Mouse (Mus musculus) limb, embryonic 10.5 days (tissue): ENCODE data around the gene Plac9a. TPM values are rescaled to one million over a fixed set of nuclear protein-coding genes. Genes with fewer than 3 reads are reported as not detected.

Experiments used
- DNase-seq: peaks from one replicate; pipeline ENCODE4 v3.0.0-alpha.2; 2017; ENCODE audit warnings: low spot score
- H3K27ac ChIP-seq: fragments of 300-500 bp; sonication (generic); 2 replicates; pipeline ENCODE4 v1.5.1; 2016; ENCODE audit warnings: mild to moderate bottlenecking
- H3K27me3 ChIP-seq: fragments of 300-500 bp; sonication (generic); 2 replicates; pipeline ENCODE4 v1.6.1; 2016; ENCODE audit warnings: low read depth, mild to moderate bottlenecking; ENCODE audit not compliant: poor library complexity, severe bottlenecking
- H3K36me3 ChIP-seq: fragments of 300-500 bp; sonication (generic); 2 replicates; pipeline ENCODE4 v1.6.1; 2016; ENCODE audit warnings: mild to moderate bottlenecking, moderate library complexity
- H3K4me1 ChIP-seq: fragments of 300-500 bp; sonication (generic); 2 replicates; pipeline ENCODE4 v1.6.1; 2016
- H3K4me3 ChIP-seq: fragments of 300-500 bp; sonication (generic); 2 replicates; pipeline ENCODE4 v1.5.1; 2016; ENCODE audit warnings: mild to moderate bottlenecking, moderate library complexity
- H3K9me3 ChIP-seq: fragments of 300-500 bp; sonication (generic); replicated peaks from 2 replicates; pipeline ENCODE4 v1.6.1; 2016; ENCODE audit warnings: mild to moderate bottlenecking
- WGBS: fragments of 180-500 bp; shearing (Covaris S2); methylation state at CpG from one replicate; pipeline ENCODE4 v1.1.7; 2016; 5-methylcytosine and 5-hydroxymethylcytosine counted together
- polyA plus RNA-seq: library from polyadenylated mRNA; unstranded; fragments of >200 nt; fragmentation: Nextera tagmentation; extraction: Ambion mirVana; gene quantifications from 2 replicates; pipeline ENCODE4 v1.2.1, GENCODE M21; 2016

Gene Plac9a
- polyA plus RNA-seq, 1 experiment from 2014 or later: not detected

- Histone ChIP-seq H3K9me3 (no peaks in the 10 kb centered on the region), H3K27me3 (peaks cover 60% of the 10 kb centered on the region), H3K4me1 (peaks cover 18% of the 10 kb centered on the region), H3K27ac (peak within 1 kb of the TSS; percentile 58), H3K4me3 (peak within 1 kb of the TSS; percentile 69), H3K36me3 (no peaks in the 10 kb centered on the region)
- peak; percentile 84 for DNase-seq
- under 1% methylated on average over 54 of the region's 54 CpGs for WGBS
Measured at GRCm38 (mm10) chr14:25841991-25842687, 60.8 kb downstream of the Plac9a start, which contains the start of gene Anxa11. Gene Anxa11 (plus strand): TSS chr14:25842156.

GRCm38 (mm10) chr14:25841579-25841978, 61.3 kb downstream of the Plac9a start:
- no peak for DNase-seq
- Histone ChIP-seq H3K9me3 (no peaks in the 10 kb centered on the region), H3K27ac (no peak overlapping the region), H3K4me1 (peaks cover 15% of the 10 kb centered on the region), H3K36me3 (no peaks in the 10 kb centered on the region), H3K4me3 (peak overlapping the region; percentile 69), H3K27me3 (peaks cover 60% of the 10 kb centered on the region)
- WGBS: 4% methylated on average over 4 of the region's 4 CpGs

GRCm38 (mm10) chr14:25840961-25841360, 61.9 kb downstream of the Plac9a start:
- Histone ChIP-seq H3K27ac (no peak overlapping the region), H3K4me1 (peaks cover 15% of the 10 kb centered on the region), H3K9me3 (no peaks in the 10 kb centered on the region), H3K36me3 (no peaks in the 10 kb centered on the region), H3K4me3 (no peak overlapping the region), H3K27me3 (peaks cover 55% of the 10 kb centered on the region)
- no peak for DNase-seq
- 9% methylated on average over 7 of the region's 7 CpGs for WGBS

GRCm38 (mm10) chr14:25839791-25840190, 63.1 kb downstream of the Plac9a start:
- WGBS: 75% methylated on average over 7 of the region's 7 CpGs
- Histone ChIP-seq H3K36me3 (no peaks in the 10 kb centered on the region), H3K27ac (no peak overlapping the region), H3K27me3 (peaks cover 44% of the 10 kb centered on the region), H3K4me1 (peaks cover 15% of the 10 kb centered on the region), H3K9me3 (no peaks in the 10 kb centered on the region), H3K4me3 (no peak overlapping the region)
- DNase-seq: no peak

GRCm38 (mm10) chr14:25838411-25838810, 64.5 kb downstream of the Plac9a start:
- no peaks in the 10 kb centered on the region for H3K9me3 ChIP-seq
- H3K27me3 ChIP-seq: peaks cover 31% of the 10 kb centered on the region
- H3K27ac ChIP-seq: no peak overlapping the region
- WGBS: 83% methylated on average over 8 of the region's 8 CpGs
- H3K4me1 ChIP-seq: peaks cover 15% of the 10 kb centered on the region
- no peaks in the 10 kb centered on the region for H3K36me3 ChIP-seq
- H3K4me3 ChIP-seq: no peak overlapping the region
- DNase-seq: no peak

Other genes with a start within 250 kb of the Plac9a start
- gene Ppif, start 208.9 kb downstream of the Plac9a start, polyA plus RNA-seq: 56.8 and 67.3 TPM in 2 replicates
- gene Zcchc24, start 134.1 kb downstream of the Plac9a start, polyA plus RNA-seq: 9.9 and 17.0 TPM in 2 replicates
- gene Anxa11, start 60.9 kb downstream of the Plac9a start, polyA plus RNA-seq: 3.7 and 6.4 TPM in 2 replicates
- 1.9 and 3.4 TPM in 2 replicates for gene Tmem254a, start 24.6 kb upstream of the Plac9a start, polyA plus RNA-seq
- not detected in 2 replicates for gene Cphx1, start 35.2 kb upstream of the Plac9a start, polyA plus RNA-seq
- 1.8 and 3.8 TPM in 2 replicates for gene Duxbl1, start 75.5 kb upstream of the Plac9a start, polyA plus RNA-seq
- not detected in 2 replicates for gene Gm9780, start 139.6 kb upstream of the Plac9a start, polyA plus RNA-seq
- gene Tmem254c, start 164.3 kb upstream of the Plac9a start, polyA plus RNA-seq: 16.8 and 22.5 TPM in 2 replicates
- gene Cphx2, start 178.4 kb upstream of the Plac9a start, polyA plus RNA-seq: not detected in 2 replicates
- gene Cphx3, start 179.2 kb upstream of the Plac9a start, polyA plus RNA-seq: not detected in 2 replicates
- 0.49 TPM in 1 of 2 replicates, not detected in the other for gene Duxbl2, start 215.2 kb upstream of the Plac9a start, polyA plus RNA-seq